Mouse (Mus musculus): ENCODE results near the gene Serpinb9. TPM values are rescaled to one million over a fixed set of nuclear protein-coding genes. Genes with fewer than 3 reads are reported as not detected.
A peak's percentile ranks its signal among the peaks of the same experiment; 100 is the strongest.
"Not testable (repeated sequence)": the region's sequence is repeated elsewhere in the genome, so short reads cannot be mapped to it uniquely, and the experiment has no call there.

Gene Serpinb9
- polyA plus RNA-seq (2014; fragmentation: Nextera tagmentation; extraction: Ambion mirVana), result 0.63 and 1.2 TPM in 2 replicates

DNA sequence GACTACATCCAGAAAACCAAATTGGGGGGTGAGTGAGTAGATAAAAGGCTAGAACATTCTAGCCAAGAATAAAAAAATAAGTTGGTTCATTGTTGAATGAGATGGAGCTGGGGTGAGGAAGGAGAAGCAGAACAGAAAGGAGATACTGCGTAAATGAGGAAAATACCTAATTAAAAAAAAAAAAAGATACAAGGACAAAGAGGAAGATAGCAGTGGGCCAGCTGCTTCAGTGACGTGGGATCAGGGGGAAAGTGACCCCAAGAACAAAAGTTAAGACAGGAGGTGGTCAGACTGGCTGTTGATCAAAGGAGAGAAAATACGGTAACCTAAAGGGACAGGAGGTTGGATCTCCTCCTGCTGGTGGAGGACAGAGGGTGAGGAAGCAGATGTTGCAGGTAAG is at the start of gene Serpinb9:
Gene Serpinb9, plus strand, starts transcription at position 301 of the 400 bp plus-strand sequence.
- H3K4me1 ChIP-seq (ENCODE audit: control insufficient read depth, insufficient read depth, low read length), result 0 out of 2 replicates have a peak, but pooled peaks cover 3% of the 10 kb centered on the region
- no peaks in the 10 kb centered on the region for H3K9me3 ChIP-seq (ENCODE audit: control insufficient read depth, low read length)
- no peak within 1 kb of the TSS for H3K27ac ChIP-seq (ENCODE audit: low read depth, low read length)
- H3K27me3 ChIP-seq (ENCODE audit: control insufficient read depth, insufficient read depth, low read length), result no peaks in the 10 kb centered on the region
- no peak within 1 kb of the TSS for H3K9ac ChIP-seq (ENCODE audit: low read length)
- DNase-seq (ENCODE audit: low spot score, missing footprints) (no peak), ATAC-seq (ENCODE audit: low FRiP score) (no peak)
- H3K4me2 ChIP-seq, result peak within 1 kb of the TSS; percentile 36; the same call in 1 of the 2 replicates
- H3K4me3 ChIP-seq (ENCODE audit: low read depth, low read length), result no peak within 1 kb of the TSS
- WGBS, result 64% methylated on average over 3 of the region's 3 CpGs
- H3K36me3 ChIP-seq (ENCODE audit: control insufficient read depth, insufficient read depth, low read length), result no peaks in the 10 kb centered on the region

GRCm38 (mm10) chr13:32956537-32956936 is 46.5 kb upstream of the Serpinb9 start:
- no peaks in the 10 kb centered on the region for H3K27me3 ChIP-seq (ENCODE audit: control insufficient read depth, insufficient read depth, low read length)

GRCm38 (mm10) chr13:32957917-32958316 is 45.1 kb upstream of the Serpinb9 start:
- Histone ChIP-seq H3K4me2 (no peak overlapping the region), H3K27ac (ENCODE audit: low read depth, low read length) (no peak overlapping the region), H3K9me3 (ENCODE audit: control insufficient read depth, low read length) (no peaks in the 10 kb centered on the region), H3K4me1 (ENCODE audit: control insufficient read depth, insufficient read depth, low read length) (no peaks in the 10 kb centered on the region), H3K36me3 (ENCODE audit: control insufficient read depth, insufficient read depth, low read length) (no peaks in the 10 kb centered on the region), H3K4me3 (ENCODE audit: low read depth, low read length) (no peak overlapping the region), H3K27me3 (ENCODE audit: control insufficient read depth, insufficient read depth, low read length) (no peaks in the 10 kb centered on the region), H3K9ac (ENCODE audit: low read length) (no peak overlapping the region)
- ATAC-seq (ENCODE audit: low FRiP score) (no peak), DNase-seq (ENCODE audit: low spot score, missing footprints) (no peak)
- 86% methylated on average over 4 of the region's 4 CpGs for WGBS

More at GRCm38 (mm10) chr13:32956537-32956936, 46.5 kb upstream of the Serpinb9 start:
- Histone ChIP-seq H3K4me2 (no peak overlapping the region), H3K36me3 (ENCODE audit: control insufficient read depth, insufficient read depth, low read length) (no peaks in the 10 kb centered on the region), H3K4me3 (ENCODE audit: low read depth, low read length) (no peak overlapping the region), H3K9me3 (ENCODE audit: control insufficient read depth, low read length) (no peaks in the 10 kb centered on the region), H3K4me1 (ENCODE audit: control insufficient read depth, insufficient read depth, low read length) (no peaks in the 10 kb centered on the region), H3K27ac (ENCODE audit: low read depth, low read length) (no peak overlapping the region), H3K9ac (ENCODE audit: low read length) (no peak overlapping the region)
- WGBS, result 69% methylated on average over 4 of the region's 4 CpGs
- DNase-seq (ENCODE audit: low spot score, missing footprints) (no peak), ATAC-seq (ENCODE audit: low FRiP score) (no peak)

- ATAC-seq (ENCODE audit: low FRiP score); H3K9ac ChIP-seq (ENCODE audit: low read length); H3K36me3 ChIP-seq (ENCODE audit: control insufficient read depth, insufficient read depth, low read length); DNase-seq (ENCODE audit: low spot score, missing footprints); H3K27me3 ChIP-seq (ENCODE audit: control insufficient read depth, insufficient read depth, low read length); H3K4me3 ChIP-seq (ENCODE audit: low read depth, low read length); H3K4me2 ChIP-seq; H3K9me3 ChIP-seq (ENCODE audit: control insufficient read depth, low read length); H3K4me1 ChIP-seq (ENCODE audit: control insufficient read depth, insufficient read depth, low read length); H3K27ac ChIP-seq (ENCODE audit: low read depth, low read length): not testable (repeated sequence)
- WGBS, result 91% methylated on average over 7 of the region's 7 CpGs
Measured at GRCm38 (mm10) chr13:32958521-32958920, 44.5 kb upstream of the Serpinb9 start.

DNA sequence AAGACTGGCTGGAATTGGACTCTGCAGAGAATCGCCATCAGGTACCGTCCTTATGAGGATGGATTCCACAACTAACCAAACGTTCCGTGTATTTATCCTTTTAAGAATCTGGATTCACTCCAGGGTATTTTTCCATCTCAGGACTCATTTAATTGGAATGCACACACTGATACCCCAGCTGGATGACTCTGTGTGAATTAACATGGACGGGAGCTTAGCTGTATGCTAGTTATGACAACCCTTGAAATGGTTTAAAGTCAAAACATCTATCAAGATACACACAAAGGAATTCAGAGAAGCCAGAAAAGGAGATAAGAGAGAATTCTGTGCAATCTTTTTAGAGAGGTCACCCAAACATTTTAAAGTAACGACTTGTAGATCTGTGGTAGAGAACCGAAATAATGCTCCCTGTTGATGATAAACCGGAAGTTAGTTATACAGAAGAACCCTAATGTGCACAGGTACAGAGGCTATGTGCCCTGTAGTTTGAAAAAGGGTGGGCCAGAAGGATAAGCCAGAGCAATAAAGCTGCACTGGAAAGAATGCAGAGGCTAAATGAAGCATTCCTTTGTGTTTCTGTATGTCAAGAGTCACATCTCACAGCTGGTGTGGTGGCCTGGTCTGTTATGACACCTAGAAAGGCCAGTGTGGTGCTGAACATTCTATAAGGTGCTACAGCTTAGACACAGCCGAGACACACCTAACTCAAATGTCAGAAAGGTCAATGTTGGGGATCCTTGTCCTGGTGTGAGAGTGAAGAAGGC is 38.9 kb upstream of the Serpinb9 start:
- ATAC-seq (ENCODE audit: low FRiP score) (no peak), DNase-seq (ENCODE audit: low spot score, missing footprints) (peak; percentile 12)
- H3K4me3 ChIP-seq (ENCODE audit: low read depth, low read length), result no peak overlapping the region
- no peaks in the 10 kb centered on the region for H3K27me3 ChIP-seq (ENCODE audit: control insufficient read depth, insufficient read depth, low read length)
- no peaks in the 10 kb centered on the region for H3K9me3 ChIP-seq (ENCODE audit: control insufficient read depth, low read length)
- WGBS, result 88% methylated on average over 9 of the region's 9 CpGs
- H3K36me3 ChIP-seq (ENCODE audit: control insufficient read depth, insufficient read depth, low read length), result no peaks in the 10 kb centered on the region
- no peak overlapping the region for H3K4me2 ChIP-seq
- no peak overlapping the region for H3K27ac ChIP-seq (ENCODE audit: low read depth, low read length)
- no peaks in the 10 kb centered on the region for H3K4me1 ChIP-seq (ENCODE audit: control insufficient read depth, insufficient read depth, low read length)
- no peak overlapping the region for H3K9ac ChIP-seq (ENCODE audit: low read length)

GRCm38 (mm10) chr13:32964989-32965811 is 37.9 kb upstream of the Serpinb9 start, which contains the start of gene Serpinb6b:
Gene Serpinb6b, plus strand, starts transcription at chr13:32965209.
- Histone ChIP-seq H3K4me2 (peak within 1 kb of the TSS; percentile 15; the same call in 1 of the 2 replicates), H3K36me3 (ENCODE audit: control insufficient read depth, insufficient read depth, low read length) (no peaks in the 10 kb centered on the region), H3K27ac (ENCODE audit: low read depth, low read length) (no peak within 1 kb of the TSS), H3K4me1 (ENCODE audit: control insufficient read depth, insufficient read depth, low read length) (no peaks in the 10 kb centered on the region), H3K4me3 (ENCODE audit: low read depth, low read length) (no peak within 1 kb of the TSS), H3K9me3 (ENCODE audit: control insufficient read depth, low read length) (no peaks in the 10 kb centered on the region), H3K27me3 (ENCODE audit: control insufficient read depth, insufficient read depth, low read length) (no peaks in the 10 kb centered on the region), H3K9ac (ENCODE audit: low read length) (no peak within 1 kb of the TSS)
- DNase-seq (ENCODE audit: low spot score, missing footprints) (peak; percentile 88), ATAC-seq (ENCODE audit: low FRiP score) (peak; percentile 54; the same call in 1 of the 2 replicates)
- 44% methylated on average over 16 of the region's 16 CpGs for WGBS

DNA sequence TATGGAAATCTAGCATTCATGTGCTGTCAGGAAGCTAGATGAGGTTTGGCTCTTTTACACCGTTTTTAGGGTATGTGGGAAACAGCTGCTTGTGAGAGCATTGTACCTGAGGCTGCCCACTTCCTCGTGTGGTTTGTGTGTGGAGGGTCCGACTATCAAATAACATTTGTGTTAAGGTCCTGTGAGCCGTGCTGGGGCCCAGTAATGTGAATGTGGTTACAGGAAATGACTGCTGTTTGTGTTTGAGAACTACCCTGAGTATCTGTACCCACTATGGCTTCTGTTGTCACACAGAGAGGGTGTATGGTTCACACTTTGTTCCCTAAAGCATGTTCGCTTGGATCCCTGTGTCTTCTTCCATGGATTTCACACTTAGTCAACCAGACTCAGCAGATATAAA is 36.9 kb upstream of the Serpinb9 start:
- H3K36me3 ChIP-seq (ENCODE audit: control insufficient read depth, insufficient read depth, low read length), result no peaks in the 10 kb centered on the region
- H3K4me2 ChIP-seq, result no peak overlapping the region
- ATAC-seq (ENCODE audit: low FRiP score), result no peak
- H3K9ac ChIP-seq (ENCODE audit: low read length), result no peak overlapping the region
- peak; percentile 75 for DNase-seq (ENCODE audit: low spot score, missing footprints)
- no peak overlapping the region for H3K27ac ChIP-seq (ENCODE audit: low read depth, low read length)
- 77% methylated on average over 5 of the region's 5 CpGs for WGBS
- H3K4me1 ChIP-seq (ENCODE audit: control insufficient read depth, insufficient read depth, low read length), result no peaks in the 10 kb centered on the region
- H3K27me3 ChIP-seq (ENCODE audit: control insufficient read depth, insufficient read depth, low read length), result no peaks in the 10 kb centered on the region
- no peak overlapping the region for H3K4me3 ChIP-seq (ENCODE audit: low read depth, low read length)
- H3K9me3 ChIP-seq (ENCODE audit: control insufficient read depth, low read length), result no peaks in the 10 kb centered on the region

GRCm38 (mm10) chr13:32967233-32967632 is 35.8 kb upstream of the Serpinb9 start:
- H3K27ac ChIP-seq (ENCODE audit: low read depth, low read length), result no peak overlapping the region
- no peak overlapping the region for H3K9ac ChIP-seq (ENCODE audit: low read length)
- no peaks in the 10 kb centered on the region for H3K9me3 ChIP-seq (ENCODE audit: control insufficient read depth, low read length)
- ATAC-seq (ENCODE audit: low FRiP score) (no peak), DNase-seq (ENCODE audit: low spot score, missing footprints) (no peak)
- no peaks in the 10 kb centered on the region for H3K36me3 ChIP-seq (ENCODE audit: control insufficient read depth, insufficient read depth, low read length)
- H3K4me3 ChIP-seq (ENCODE audit: low read depth, low read length), result no peak overlapping the region
- no peaks in the 10 kb centered on the region for H3K27me3 ChIP-seq (ENCODE audit: control insufficient read depth, insufficient read depth, low read length)
- no peak overlapping the region for H3K4me2 ChIP-seq
- no peaks in the 10 kb centered on the region for H3K4me1 ChIP-seq (ENCODE audit: control insufficient read depth, insufficient read depth, low read length)

Measured in midbrain, embryonic 11.5 days (tissue).